Mouse (Mus musculus) kidney, embryonic 14.5 days (tissue): ENCODE data around the gene Pigk. TPM values are rescaled to one million over a fixed set of nuclear protein-coding genes. Genes with fewer than 3 reads are reported as not detected.

Experiments
- ATAC-seq: fragments of 200-750 bp; cut with Nextera tagmentation; 2 replicates; pipeline ENCODE4 v1.8.0; 2017; ENCODE audit warnings: moderate number of reproducible peaks, mild to moderate bottlenecking, moderate TSS enrichment, moderate library complexity; ENCODE audit not compliant: low FRiP score, low TSS enrichment
- H3K27ac ChIP-seq: fragments of 300-500 bp; sonication (generic); 2 replicates; pipeline ENCODE4 v1.5.1; 2014; ENCODE audit warnings: low read depth, mild to moderate bottlenecking, low read length, moderate library complexity, mixed read lengths
- H3K27me3 ChIP-seq: fragments of 300-500 bp; sonication (generic); 2 replicates; pipeline ENCODE4 v1.6.1; 2014; ENCODE audit warnings: mild to moderate bottlenecking, low read length; ENCODE audit not compliant: control insufficient read depth, insufficient read depth
- H3K36me3 ChIP-seq: fragments of 300-500 bp; sonication (generic); 2 replicates; pipeline ENCODE4 v1.6.1; 2014; ENCODE audit warnings: low read length, mixed read lengths; ENCODE audit not compliant: control insufficient read depth, insufficient read depth
- H3K4me1 ChIP-seq: fragments of 300-500 bp; sonication (generic); 2 replicates; pipeline ENCODE4 v1.6.1; 2014; ENCODE audit warnings: low read length, mixed read lengths; ENCODE audit not compliant: control insufficient read depth, insufficient read depth
- H3K4me2 ChIP-seq: fragments of 300-500 bp; sonication (generic); replicated peaks from 2 replicates; pipeline ENCODE4 v1.6.1; 2014; ENCODE audit warnings: low read depth, mild to moderate bottlenecking, low read length
- H3K4me3 ChIP-seq: fragments of 300-500 bp; sonication (generic); 2 replicates; pipeline ENCODE4 v1.5.1; 2014; ENCODE audit warnings: mild to moderate bottlenecking, low read length
- H3K9ac ChIP-seq: fragments of 300-500 bp; sonication (generic); 2 replicates; pipeline ENCODE4 v1.6.1; 2014; ENCODE audit warnings: low read depth, mild to moderate bottlenecking, low read length, moderate library complexity
- H3K9me3 ChIP-seq: fragments of 300-500 bp; sonication (generic); 2 replicates; pipeline ENCODE4 v1.6.1; 2016; ENCODE audit warnings: low read length; ENCODE audit not compliant: control insufficient read depth
- WGBS: fragments of 180-500 bp; shearing (Covaris S2); extraction: QIAGEN DNeasy Blood & Tissue Kit; methylation state at CpG from one replicate; pipeline ENCODE4 v1.1.7; 2014; 5-methylcytosine and 5-hydroxymethylcytosine counted together
- polyA plus RNA-seq: library from polyadenylated mRNA; unstranded; fragments of >200 nt; fragmentation: Nextera tagmentation; extraction: Ambion mirVana; gene quantifications from 2 replicates; pipeline ENCODE4 v1.2.1, GENCODE M21; 2014

Gene Pigk
- polyA plus RNA-seq, 1 experiment from 2014 or later: 48.9 TPM

DNA sequence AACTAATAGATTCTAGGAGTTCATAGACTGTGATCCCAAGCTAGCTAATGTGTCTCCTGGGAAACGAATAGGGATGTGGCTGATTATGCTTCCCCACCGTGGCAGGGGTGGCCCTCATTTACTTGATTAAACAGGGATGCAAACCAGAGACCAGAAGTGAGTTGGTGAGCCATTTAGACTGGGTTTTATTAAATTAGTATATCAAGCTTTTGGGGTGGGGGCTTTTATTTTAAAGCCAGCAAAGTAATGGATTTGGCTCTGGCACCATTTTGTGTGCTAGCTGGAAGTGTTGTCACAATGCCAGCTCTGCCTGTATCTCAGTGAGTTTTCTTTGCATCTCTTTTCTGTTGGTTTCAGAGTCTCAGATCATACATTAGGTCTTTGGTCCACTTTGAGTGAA lies 43.0 kb downstream of the Pigk start:
- Histone ChIP-seq H3K4me3 (no peak overlapping the region), H3K27ac (no peak overlapping the region), H3K4me2 (no peak overlapping the region), H3K4me1 (no peaks in the 10 kb centered on the region), H3K9ac (no peak overlapping the region), H3K27me3 (no peaks in the 10 kb centered on the region), H3K36me3 (no peaks in the 10 kb centered on the region; the same call in 1 of the 2 replicates), H3K9me3 (no peaks in the 10 kb centered on the region; the same call in 1 of the 2 replicates)
- WGBS: 72% methylated on average over 2 of the region's 2 CpGs
- ATAC-seq: no peak

DNA sequence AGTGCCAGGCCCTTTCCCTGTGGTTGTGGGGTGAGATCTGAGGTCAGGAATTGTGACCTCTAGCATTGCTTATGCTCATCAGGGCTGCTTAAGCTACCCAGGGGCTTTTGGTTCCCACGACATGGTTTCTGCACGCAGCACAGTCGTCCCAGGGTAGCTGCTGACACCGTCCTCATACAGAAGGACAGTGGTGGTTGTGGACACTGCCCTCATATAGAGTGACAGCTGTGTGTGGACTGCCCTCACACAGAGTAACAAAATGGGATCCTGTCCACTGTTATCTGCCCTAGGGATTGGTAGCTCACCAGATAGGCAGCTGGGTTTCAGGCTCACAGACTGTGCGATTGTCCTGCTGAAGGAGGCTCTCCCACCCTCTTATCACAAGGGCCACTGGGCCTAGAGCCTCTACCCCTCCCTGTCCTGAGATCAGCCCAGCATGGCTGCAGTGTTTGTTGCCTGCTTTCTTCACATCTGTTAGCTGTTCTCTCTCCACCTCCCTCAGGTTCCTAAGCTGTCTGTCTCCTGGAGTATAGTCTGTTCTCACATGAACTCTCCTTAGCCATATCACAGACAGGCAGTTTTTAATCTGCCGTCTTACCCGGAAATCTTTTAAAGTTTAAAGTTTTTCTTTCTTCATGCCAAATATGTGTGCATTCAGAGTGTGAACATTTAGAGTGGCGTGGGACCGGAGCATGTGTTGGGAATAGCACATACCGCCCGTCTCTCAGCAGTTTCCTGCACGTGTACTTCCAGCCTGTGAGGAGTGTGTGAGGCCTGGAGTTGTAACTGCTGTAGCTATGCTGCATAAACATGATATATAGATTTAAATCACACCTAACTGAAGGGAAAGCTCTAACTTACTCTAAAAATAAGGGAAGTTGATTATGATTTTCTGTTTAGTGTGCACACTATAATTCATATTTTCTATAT lies 43.8 kb downstream of the Pigk start:
- no peak overlapping the region for H3K9ac ChIP-seq
- H3K36me3 ChIP-seq: no peaks in the 10 kb centered on the region
- H3K4me2 ChIP-seq: no peak overlapping the region
- no peak overlapping the region for H3K4me3 ChIP-seq
- H3K27me3 ChIP-seq: no peaks in the 10 kb centered on the region
- 87% methylated on average over 12 of the region's 12 CpGs for WGBS
- no peak overlapping the region for H3K27ac ChIP-seq
- no peak; the same call in 1 of the 2 replicates for ATAC-seq
- H3K4me1 ChIP-seq: no peaks in the 10 kb centered on the region
- H3K9me3 ChIP-seq: no peaks in the 10 kb centered on the region

DNA sequence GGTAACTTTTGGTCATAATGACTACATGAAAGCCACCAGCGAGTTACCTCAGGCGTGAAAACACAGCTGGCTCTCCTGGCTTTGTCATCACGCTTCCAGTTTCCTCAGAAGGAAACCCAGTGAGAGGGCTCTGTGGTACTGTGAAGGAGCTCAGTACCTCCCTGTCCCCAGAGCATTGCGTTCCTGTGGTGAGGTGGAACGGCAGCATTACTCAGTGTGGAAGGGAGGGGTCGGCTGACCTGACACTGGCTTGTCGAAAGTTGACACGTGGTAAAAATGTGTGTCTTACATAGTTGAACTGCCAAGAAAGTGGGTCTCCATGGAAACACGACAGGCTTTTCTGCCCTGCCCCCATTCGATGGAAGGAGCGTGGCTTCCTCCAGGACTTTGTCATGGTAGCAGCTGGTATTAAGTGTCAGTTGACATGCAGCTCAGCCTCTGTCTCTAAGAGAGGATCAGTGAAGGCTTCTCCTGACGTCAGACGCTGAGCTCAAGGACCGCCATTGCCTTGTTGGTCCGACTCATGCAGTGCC lies 44.7 kb downstream of the Pigk start:
- no peak for ATAC-seq
- no peak overlapping the region for H3K4me2 ChIP-seq
- H3K9me3 ChIP-seq: no peaks in the 10 kb centered on the region
- no peaks in the 10 kb centered on the region for H3K27me3 ChIP-seq
- H3K4me1 ChIP-seq: no peaks in the 10 kb centered on the region
- H3K9ac ChIP-seq: no peak overlapping the region
- no peaks in the 10 kb centered on the region for H3K36me3 ChIP-seq
- WGBS: 65% methylated on average over 15 of the region's 15 CpGs
- H3K27ac ChIP-seq: no peak overlapping the region
- no peak overlapping the region for H3K4me3 ChIP-seq

DNA sequence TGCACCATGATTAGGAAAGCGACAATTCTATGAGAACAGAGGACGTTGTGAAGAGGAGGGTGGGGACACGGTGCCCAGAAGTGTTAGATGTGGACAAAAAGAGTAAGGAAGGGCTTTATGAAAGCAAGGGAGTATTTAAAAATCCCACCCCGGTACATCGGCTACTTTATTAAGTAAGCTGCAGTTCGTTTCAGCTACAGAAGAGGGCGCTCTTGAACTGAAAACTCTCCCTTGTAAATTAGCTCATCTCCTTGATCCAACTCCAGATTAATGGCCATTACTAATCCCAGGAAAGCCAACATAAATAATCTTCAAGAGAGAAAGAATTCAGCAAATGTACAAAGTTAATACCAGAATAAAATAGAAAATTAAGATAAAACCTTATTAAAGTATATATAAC lies 47.2 kb downstream of the Pigk start:
- 32% methylated on average over 7 of the region's 7 CpGs for WGBS
- Histone ChIP-seq H3K36me3 (no peaks in the 10 kb centered on the region), H3K4me3 (no peak overlapping the region), H3K4me2 (no peak overlapping the region), H3K9ac (no peak overlapping the region), H3K27me3 (no peaks in the 10 kb centered on the region), H3K27ac (no peak overlapping the region), H3K9me3 (no peaks in the 10 kb centered on the region), H3K4me1 (no peaks in the 10 kb centered on the region)
- ATAC-seq: no peak

DNA sequence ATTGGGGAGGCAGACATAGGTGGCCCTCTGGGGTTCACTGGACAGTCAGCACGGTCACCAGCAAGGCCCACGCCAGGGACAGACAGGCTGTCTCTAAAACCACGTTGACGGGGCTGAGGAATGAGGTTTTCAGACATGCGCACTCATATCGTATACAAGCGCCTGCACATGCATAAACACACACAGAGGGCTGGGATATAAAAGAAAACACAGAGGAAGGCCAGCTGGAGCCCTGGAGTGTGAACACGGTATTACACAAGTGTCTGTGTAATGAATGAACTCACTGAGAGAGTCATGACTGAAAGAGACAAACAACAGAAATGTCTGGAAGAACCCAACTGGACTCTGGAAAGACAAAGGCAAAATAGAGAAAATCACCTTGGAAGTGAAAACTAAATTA lies 47.8 kb downstream of the Pigk start:
- no peak overlapping the region for H3K9ac ChIP-seq
- no peak overlapping the region for H3K4me3 ChIP-seq
- no peaks in the 10 kb centered on the region for H3K36me3 ChIP-seq
- H3K9me3 ChIP-seq: no peaks in the 10 kb centered on the region
- 90% methylated on average over 8 of the region's 8 CpGs for WGBS
- no peak overlapping the region for H3K27ac ChIP-seq
- no peak for ATAC-seq
- H3K4me2 ChIP-seq: no peak overlapping the region
- H3K27me3 ChIP-seq: no peaks in the 10 kb centered on the region
- no peaks in the 10 kb centered on the region for H3K4me1 ChIP-seq

DNA sequence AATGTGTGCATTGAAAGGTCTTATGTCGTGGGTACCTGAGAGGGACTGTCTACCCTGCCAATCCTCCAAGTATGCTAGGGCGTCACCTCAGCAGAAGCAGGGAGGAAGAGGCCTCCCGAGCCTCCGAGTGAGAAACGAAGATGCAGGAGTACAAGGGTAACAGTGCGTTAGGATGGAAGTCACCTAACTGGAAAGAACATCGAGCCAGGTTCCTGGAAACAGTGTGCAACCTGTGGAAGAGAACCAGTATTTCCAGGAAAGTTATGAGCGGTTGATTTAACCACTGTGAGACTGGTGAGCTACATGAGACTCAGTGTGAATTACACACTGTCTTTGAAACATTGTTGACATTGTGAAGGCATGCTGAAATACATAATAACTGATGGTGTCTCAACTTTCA lies 48.4 kb downstream of the Pigk start:
- H3K4me1 ChIP-seq: no peaks in the 10 kb centered on the region
- H3K9me3 ChIP-seq: no peaks in the 10 kb centered on the region
- no peak overlapping the region for H3K27ac ChIP-seq
- H3K4me2 ChIP-seq: no peak overlapping the region
- H3K9ac ChIP-seq: no peak overlapping the region
- no peaks in the 10 kb centered on the region for H3K27me3 ChIP-seq
- no peak for ATAC-seq
- 86% methylated on average over 8 of the region's 8 CpGs for WGBS
- no peaks in the 10 kb centered on the region for H3K36me3 ChIP-seq
- H3K4me3 ChIP-seq: no peak overlapping the region

DNA sequence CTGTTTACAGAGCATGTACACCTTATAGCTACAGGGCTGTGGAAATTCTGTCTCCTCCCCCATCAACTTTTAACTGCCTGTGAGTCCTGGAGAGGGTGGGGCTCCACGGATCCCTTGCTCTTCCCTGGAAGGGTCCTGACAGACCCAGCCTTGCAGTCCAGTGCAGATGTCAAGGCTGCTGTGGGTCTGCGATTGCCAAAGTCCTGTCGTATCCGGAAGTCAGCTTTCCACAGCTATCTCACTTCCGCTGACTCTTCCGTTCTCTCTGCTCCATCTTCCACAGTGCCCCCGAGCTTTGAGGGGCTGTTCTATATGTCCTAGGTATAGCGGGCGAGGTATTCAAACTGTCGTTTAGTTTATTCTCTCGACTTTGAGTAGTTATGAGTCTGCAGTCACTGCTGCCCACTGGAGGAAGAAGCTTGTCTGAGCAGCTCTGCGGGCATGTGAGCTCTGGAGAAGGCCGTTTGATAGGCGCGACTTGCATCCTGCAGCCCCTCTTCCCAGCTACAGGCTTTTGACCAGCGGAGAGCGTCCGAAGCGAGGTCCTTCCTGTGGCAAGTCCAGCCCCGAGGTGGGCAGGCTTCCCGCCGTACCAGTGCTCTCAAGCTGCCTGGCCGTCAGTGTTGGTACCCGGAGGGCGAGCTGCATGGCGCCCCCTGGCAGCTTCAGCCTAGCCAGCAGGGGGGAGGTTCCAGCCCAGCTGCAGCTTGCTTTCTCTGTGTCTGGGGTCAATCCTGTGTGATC lies 49.4 kb downstream of the Pigk start:
- H3K9me3 ChIP-seq: no peaks in the 10 kb centered on the region
- no peaks in the 10 kb centered on the region for H3K4me1 ChIP-seq
- peak overlapping the region; percentile 46 for H3K4me2 ChIP-seq
- peak overlapping the region; percentile 20 for H3K4me3 ChIP-seq
- 46% methylated on average over 26 of the region's 26 CpGs for WGBS
- no peaks in the 10 kb centered on the region for H3K27me3 ChIP-seq
- H3K36me3 ChIP-seq: no peaks in the 10 kb centered on the region
- H3K9ac ChIP-seq: peak overlapping the region; percentile 28; the same call in 1 of the 2 replicates
- peak; percentile 68 for ATAC-seq
- H3K27ac ChIP-seq: no peak overlapping the region

DNA sequence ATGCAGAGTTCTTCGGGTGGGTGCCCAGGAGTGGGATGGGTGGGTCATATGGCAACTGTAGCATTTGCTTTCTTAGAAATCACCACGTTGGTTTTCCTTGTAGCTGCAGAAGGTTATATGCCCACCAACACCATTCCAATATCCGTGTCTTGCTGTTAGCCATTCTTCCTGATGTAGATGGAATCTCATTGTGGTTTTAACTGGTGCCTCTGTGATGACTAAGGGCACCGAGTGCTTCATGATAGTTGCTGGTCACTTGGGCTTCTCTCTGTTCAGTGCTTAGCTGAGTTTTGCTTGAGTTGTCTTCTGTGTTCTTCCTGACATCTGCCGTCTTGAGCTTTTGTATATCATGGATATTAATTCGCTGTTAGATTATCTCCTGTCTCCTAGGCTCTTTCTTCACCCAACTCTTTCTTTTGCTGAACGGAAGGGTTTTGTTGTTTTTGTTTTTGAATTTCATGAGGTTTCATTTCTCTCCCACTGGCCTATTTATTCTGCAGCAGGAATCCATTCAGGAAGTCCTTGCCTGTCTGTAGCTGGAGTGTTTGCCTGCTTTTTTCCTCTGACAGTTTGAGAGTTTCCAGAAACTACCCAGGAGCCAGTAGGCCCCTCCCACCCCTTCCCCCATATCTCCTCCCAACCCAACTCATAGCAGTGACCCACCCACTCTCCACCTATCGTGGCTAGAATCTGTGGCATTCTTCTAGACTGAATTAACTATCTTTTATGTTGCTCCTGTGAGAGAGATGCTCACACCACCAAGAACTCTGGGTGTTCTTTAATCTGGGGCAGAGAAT lies 50.8 kb downstream of the Pigk start:
- H3K9me3 ChIP-seq: no peaks in the 10 kb centered on the region
- WGBS: 79% methylated on average over 8 of the region's 8 CpGs
- H3K36me3 ChIP-seq: peaks cover 3% of the 10 kb centered on the region; the same call in 1 of the 2 replicates
- no peak for ATAC-seq
- H3K27ac ChIP-seq: no peak overlapping the region
- H3K4me2 ChIP-seq: no peak overlapping the region
- H3K27me3 ChIP-seq: no peaks in the 10 kb centered on the region
- H3K9ac ChIP-seq: no peak overlapping the region
- no peaks in the 10 kb centered on the region for H3K4me1 ChIP-seq
- H3K4me3 ChIP-seq: no peak overlapping the region
